Mouse (Mus musculus) neural tube, embryonic 13.5 days (tissue): ENCODE data around the gene Cdk1. TPM values are rescaled to one million over a fixed set of nuclear protein-coding genes. Genes with fewer than 3 reads are reported as not detected.

Experiments used
- ATAC-seq: fragments of 200-750 bp; cut with Nextera tagmentation; 2 replicates; pipeline ENCODE4 v1.8.0; 2017; ENCODE audit warnings: low read depth, mild to moderate bottlenecking, moderate TSS enrichment, moderate library complexity
- H3K27ac ChIP-seq: fragments of 300-500 bp; sonication (generic); replicated peaks from 2 replicates; pipeline ENCODE4 v1.5.1; 2015; ENCODE audit warnings: moderate library complexity, mild to moderate bottlenecking, inconsistent platforms
- H3K27me3 ChIP-seq: fragments of 300-500 bp; sonication (generic); 2 replicates; pipeline ENCODE4 v1.6.1; 2015; ENCODE audit warnings: mild to moderate bottlenecking, inconsistent platforms
- H3K36me3 ChIP-seq: fragments of 300-500 bp; sonication (generic); 2 replicates; pipeline ENCODE4 v1.6.1; 2015; ENCODE audit warnings: mild to moderate bottlenecking, inconsistent platforms
- H3K4me1 ChIP-seq: fragments of 300-500 bp; sonication (generic); replicated peaks from 2 replicates; pipeline ENCODE4 v1.6.1; 2015; ENCODE audit warnings: inconsistent platforms
- H3K4me2 ChIP-seq: fragments of 300-500 bp; sonication (generic); 2 replicates; pipeline ENCODE4 v1.6.1; 2015; ENCODE audit warnings: inconsistent platforms, mild to moderate bottlenecking, moderate library complexity
- H3K4me3 ChIP-seq: fragments of 300-500 bp; sonication (generic); 2 replicates; pipeline ENCODE4 v1.5.1; 2015; ENCODE audit warnings: mild to moderate bottlenecking, inconsistent platforms
- H3K9ac ChIP-seq: fragments of 300-500 bp; sonication (generic); 2 replicates; pipeline ENCODE4 v1.6.1; 2015; ENCODE audit warnings: moderate library complexity, mild to moderate bottlenecking, inconsistent platforms
- H3K9me3 ChIP-seq: fragments of 300-500 bp; sonication (generic); 2 replicates; pipeline ENCODE4 v1.6.1; 2016; ENCODE audit warnings: inconsistent platforms
- WGBS: fragments of 180-500 bp; shearing (Covaris S2); methylation state at CpG from one replicate; pipeline ENCODE4 v1.1.7; 2015; 5-methylcytosine and 5-hydroxymethylcytosine counted together
- polyA plus RNA-seq: library from polyadenylated mRNA; unstranded; fragments of >200 nt; fragmentation: Nextera tagmentation; extraction: Ambion mirVana; gene quantifications from 2 replicates; pipeline ENCODE4 v1.2.1, GENCODE M21; 2015

The Cdk1 gene
- polyA plus RNA-seq, 1 experiment from 2014 or later = 91.3 TPM

DNA sequence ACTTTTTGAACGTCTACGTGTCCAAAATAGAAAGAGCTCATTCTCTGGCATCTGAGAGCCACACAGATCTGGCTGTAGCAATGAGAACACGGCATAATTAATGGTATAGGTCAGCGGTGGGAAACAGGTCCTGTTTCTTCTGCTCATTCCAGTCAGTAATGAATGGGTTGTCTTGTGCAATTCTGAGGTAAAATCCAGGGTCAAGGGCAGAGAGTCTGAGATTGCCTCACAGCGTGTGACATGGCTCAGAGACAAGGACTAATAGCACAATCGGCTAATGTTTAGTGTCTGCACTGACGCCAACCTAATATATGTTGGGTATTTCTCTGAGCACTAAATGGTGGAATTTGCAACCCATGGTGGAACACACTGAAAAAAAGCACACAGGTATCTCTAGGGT is 52.8 kb downstream of the Cdk1 start:
- WGBS = 85% methylated on average over 7 of the region's 7 CpGs
- Histone ChIP-seq H3K4me3 (no peak overlapping the region), H3K27me3 (no peaks in the 10 kb centered on the region), H3K27ac (no peak overlapping the region), H3K36me3 (no peaks in the 10 kb centered on the region), H3K4me1 (no peaks in the 10 kb centered on the region), H3K4me2 (no peak overlapping the region), H3K9me3 (no peaks in the 10 kb centered on the region), H3K9ac (no peak overlapping the region)
- ATAC-seq = no peak

DNA sequence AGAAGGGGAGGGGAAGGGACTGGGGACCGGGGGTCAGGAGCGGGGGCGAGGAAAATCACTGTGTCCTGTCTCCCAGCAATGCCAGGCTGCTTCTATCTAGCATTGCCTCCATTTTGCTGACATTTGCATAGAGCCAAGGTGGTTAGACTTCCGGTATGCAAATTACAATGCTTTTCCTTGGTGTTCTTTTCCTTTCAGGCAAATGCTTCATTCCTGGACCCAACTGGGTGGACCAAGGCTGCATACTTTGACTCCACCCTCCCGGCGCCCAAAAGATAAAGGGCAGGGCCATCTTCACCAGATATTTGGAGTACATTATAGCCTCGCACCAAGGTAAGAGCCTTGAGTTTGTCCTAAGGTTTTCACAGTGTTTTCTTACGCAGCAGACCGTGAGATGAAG is 56.8 kb downstream of the Cdk1 start:
- no peak overlapping the region for H3K4me3 ChIP-seq
- peaks cover under 1% of the 10 kb centered on the region; the same call in 1 of the 2 replicates for H3K36me3 ChIP-seq
- H3K4me1 ChIP-seq = no peaks in the 10 kb centered on the region
- no peak overlapping the region for H3K27ac ChIP-seq
- H3K4me2 ChIP-seq = no peak overlapping the region
- no peaks in the 10 kb centered on the region; the same call in 1 of the 2 replicates for H3K9me3 ChIP-seq
- ATAC-seq = no peak
- H3K9ac ChIP-seq = no peak overlapping the region
- H3K27me3 ChIP-seq = no peaks in the 10 kb centered on the region
- WGBS = 88% methylated on average over 9 of the region's 9 CpGs

DNA sequence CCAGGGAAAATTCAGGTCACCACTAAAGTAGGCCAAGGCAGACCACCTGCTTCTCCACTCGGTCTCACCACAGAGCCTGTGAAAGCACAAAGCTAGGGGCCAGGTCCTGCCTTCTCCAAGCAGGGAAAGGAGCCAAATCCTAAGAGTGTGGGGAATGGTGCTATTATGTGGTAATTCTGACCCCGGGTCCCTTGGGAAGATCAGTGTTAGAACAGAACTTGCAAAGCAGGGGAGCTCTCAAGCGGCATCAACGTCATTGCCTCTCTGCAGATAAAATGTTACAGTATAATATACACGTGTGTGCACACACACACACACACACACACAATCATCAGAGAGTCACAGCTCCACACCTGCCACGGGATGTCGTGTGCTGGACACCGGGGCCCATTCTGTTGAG is 62.0 kb downstream of the Cdk1 start:
- Histone ChIP-seq H3K36me3 (peaks cover 32% of the 10 kb centered on the region), H3K4me3 (no peak overlapping the region), H3K27me3 (no peaks in the 10 kb centered on the region), H3K27ac (no peak overlapping the region), H3K4me2 (no peak overlapping the region), H3K9me3 (no peaks in the 10 kb centered on the region; the same call in 1 of the 2 replicates), H3K4me1 (no peaks in the 10 kb centered on the region), H3K9ac (no peak overlapping the region)
- WGBS = 93% methylated on average over 8 of the region's 8 CpGs
- ATAC-seq = no peak

DNA sequence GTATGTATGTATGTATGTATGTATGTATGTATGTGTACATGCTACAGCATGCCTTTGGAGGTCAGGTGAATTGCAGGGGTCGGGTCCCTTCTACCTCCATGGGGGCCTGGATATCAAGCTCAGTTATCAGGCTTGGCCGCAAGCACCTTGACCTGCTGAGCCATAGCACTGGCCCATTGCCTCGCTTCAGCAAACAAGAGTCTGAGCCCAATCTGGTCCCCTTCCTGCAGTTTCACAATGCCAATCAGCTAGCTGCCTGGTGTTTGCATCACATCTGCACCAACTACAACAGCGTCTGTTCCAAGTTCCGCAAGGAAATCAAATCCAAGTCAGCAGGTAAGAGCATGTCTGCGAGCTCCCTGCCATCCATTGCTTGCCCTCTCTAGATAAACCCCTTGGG is 64.0 kb downstream of the Cdk1 start:
- H3K4me3 ChIP-seq = no peak overlapping the region
- WGBS = 90% methylated on average over 6 of the region's 6 CpGs
- peaks cover 38% of the 10 kb centered on the region for H3K36me3 ChIP-seq
- no peak overlapping the region for H3K4me2 ChIP-seq
- H3K27me3 ChIP-seq = no peaks in the 10 kb centered on the region
- no peak overlapping the region for H3K9ac ChIP-seq
- no peaks in the 10 kb centered on the region for H3K4me1 ChIP-seq
- H3K9me3 ChIP-seq = no peaks in the 10 kb centered on the region; the same call in 1 of the 2 replicates
- H3K27ac ChIP-seq = no peak overlapping the region
- no peak for ATAC-seq

DNA sequence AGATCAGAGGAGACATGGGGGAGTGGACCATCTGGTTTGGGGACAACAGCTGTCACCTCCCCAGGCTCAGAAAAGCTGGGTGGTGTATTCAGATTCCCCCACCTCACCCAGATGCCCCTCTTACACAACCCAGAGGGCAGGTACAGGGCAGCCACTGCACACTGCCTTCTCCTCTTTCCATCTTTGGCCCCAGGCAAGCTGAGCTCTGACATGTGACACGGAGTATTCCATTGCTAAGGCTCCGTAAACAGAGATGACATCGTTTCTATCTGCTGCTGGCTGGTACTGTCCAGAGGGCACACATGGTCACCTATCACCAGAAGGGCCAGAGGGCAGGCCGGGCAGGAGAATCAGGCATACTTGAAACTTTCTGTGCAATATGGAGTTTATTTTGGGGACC is 64.7 kb downstream of the Cdk1 start:
- 77% methylated on average over 4 of the region's 4 CpGs for WGBS
- no peaks in the 10 kb centered on the region for H3K27me3 ChIP-seq
- no peak overlapping the region for H3K9ac ChIP-seq
- ATAC-seq = no peak
- H3K9me3 ChIP-seq = no peaks in the 10 kb centered on the region; the same call in 1 of the 2 replicates
- no peaks in the 10 kb centered on the region for H3K4me1 ChIP-seq
- no peak overlapping the region for H3K4me3 ChIP-seq
- no peak overlapping the region for H3K4me2 ChIP-seq
- peaks cover 45% of the 10 kb centered on the region for H3K36me3 ChIP-seq
- H3K27ac ChIP-seq = no peak overlapping the region

DNA sequence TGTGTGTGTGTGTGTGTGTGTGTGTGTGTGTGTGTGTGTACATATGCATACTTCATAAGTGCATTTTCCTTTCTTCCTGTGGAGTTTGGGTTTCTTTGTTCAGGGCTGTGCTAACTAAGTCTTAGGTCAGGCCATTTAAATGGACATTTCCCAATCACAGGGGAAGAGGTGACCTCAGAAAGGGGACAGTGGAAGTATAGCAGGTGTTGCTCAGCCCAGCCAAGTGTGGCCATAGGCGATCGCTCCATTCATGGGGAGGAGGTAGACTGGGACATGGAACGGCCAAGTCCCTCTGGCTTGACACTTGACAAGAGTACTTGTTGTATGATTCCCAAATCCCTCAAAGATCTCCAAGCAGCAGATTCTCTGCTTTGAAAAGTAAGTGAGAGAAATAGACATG is 65.8 kb downstream of the Cdk1 start:
- Histone ChIP-seq H3K4me1 (no peaks in the 10 kb centered on the region), H3K9me3 (no peaks in the 10 kb centered on the region), H3K9ac (no peak overlapping the region), H3K4me2 (no peak overlapping the region), H3K36me3 (peaks cover 52% of the 10 kb centered on the region), H3K4me3 (no peak overlapping the region), H3K27ac (no peak overlapping the region), H3K27me3 (no peaks in the 10 kb centered on the region)
- no peak for ATAC-seq
- whole genome bisulfite sequencing = 95% methylated on average over 3 of the region's 3 CpGs

Other genes starting within 250 kb of the Cdk1 start
- gene Rhobtb1, start 201.5 kb downstream of the Cdk1 start, polyA plus RNA-seq = 14.3 and 15.1 TPM in 2 replicates
- 1.3 TPM in 2 replicates for gene A930033H14Rik, start 139.8 kb downstream of the Cdk1 start, polyA plus RNA-seq
- 104 TPM in 2 replicates for gene Ank3, start 45.8 kb upstream of the Cdk1 start, polyA plus RNA-seq